Mouse (Mus musculus) lung, postnatal 0 days (tissue): ENCODE measurements around the gene Sytl3. TPM values are rescaled to one million over a fixed set of nuclear protein-coding genes. Genes with fewer than 3 reads are reported as not detected.
"Not testable (repeated sequence)": the region's sequence is repeated elsewhere in the genome, so short reads cannot be mapped to it uniquely, and the experiment has no call there.

Experiments used
- ATAC-seq: fragments of 200-750 bp; cut with Nextera tagmentation; 2 replicates; pipeline ENCODE4 v1.8.0; 2017; ENCODE audit warnings: moderate library complexity
- DNase-seq: peaks from one replicate; pipeline ENCODE4 v3.0.0-alpha.2; 2016; ENCODE audit warnings: low spot score
- H3K27ac ChIP-seq: fragments of 300-500 bp; sonication (generic); 2 replicates; pipeline ENCODE4 v1.5.1; 2014; ENCODE audit warnings: antibody characterized with exemption, mild to moderate bottlenecking, low read length, mixed read lengths
- H3K27me3 ChIP-seq: fragments of 300-500 bp; sonication (generic); replicated peaks from 2 replicates; pipeline ENCODE4 v1.6.1; 2014; ENCODE audit warnings: low read length, mixed read lengths; ENCODE audit not compliant: insufficient read depth
- H3K36me3 ChIP-seq: fragments of 300-500 bp; sonication (generic); 2 replicates; pipeline ENCODE4 v1.6.1; 2014; ENCODE audit warnings: low read length, mixed read lengths; ENCODE audit not compliant: insufficient read depth
- H3K4me1 ChIP-seq: fragments of 300-500 bp; sonication (generic); 2 replicates; pipeline ENCODE4 v1.6.1; 2014; ENCODE audit warnings: antibody characterized with exemption, low read depth, low read length, mixed read lengths; ENCODE audit not compliant: insufficient read depth
- H3K4me2 ChIP-seq: fragments of 300-500 bp; sonication (generic); replicated peaks from 2 replicates; pipeline ENCODE4 v1.6.1; 2014; ENCODE audit warnings: low read depth, mild to moderate bottlenecking, low read length, moderate library complexity, mixed read lengths
- H3K4me3 ChIP-seq: fragments of 300-500 bp; sonication (generic); 2 replicates; pipeline ENCODE4 v1.5.1; 2014; ENCODE audit warnings: low read depth, low read length
- H3K9ac ChIP-seq: fragments of 300-500 bp; sonication (generic); replicated peaks from 2 replicates; pipeline ENCODE4 v1.6.1; 2014; ENCODE audit warnings: low read depth, mild to moderate bottlenecking
- H3K9me3 ChIP-seq: fragments of 300-500 bp; sonication (generic); 2 replicates; pipeline ENCODE4 v1.6.1; 2016; ENCODE audit warnings: low read length, mixed read lengths
- CTCF ChIP-seq: IDR thresholded peaks from 2 replicates; pipeline ENCODE4 v1.5.1; 2016; ENCODE audit warnings: antibody characterized with exemption, mild to moderate bottlenecking
- WGBS: fragments of 180-500 bp; shearing (Covaris S2); extraction: QIAGEN DNeasy Blood & Tissue Kit; methylation state at CpG from one replicate; pipeline ENCODE4 v1.1.7; 2014; 5-methylcytosine and 5-hydroxymethylcytosine counted together
- polyA plus RNA-seq: library from polyadenylated mRNA; unstranded; fragments of >200 nt; fragmentation: Nextera tagmentation; extraction: Ambion mirVana; gene quantifications from 2 replicates; pipeline ENCODE4 v1.2.1, GENCODE M21; 2015

Sytl3 gene
- polyA plus RNA-seq, 1 experiment from 2014 or later, result 0.67 TPM

- not testable (repeated sequence) for H3K4me1 ChIP-seq, H3K9ac ChIP-seq, H3K27ac ChIP-seq, H3K4me2 ChIP-seq, H3K36me3 ChIP-seq, H3K27me3 ChIP-seq, ATAC-seq, H3K9me3 ChIP-seq, H3K4me3 ChIP-seq
- peak; percentile 3 for DNase-seq
- WGBS, result 40% methylated on average over 4 of the region's 4 CpGs
Observed at GRCm38 (mm10) chr17:6681721-6682120, 22.8 kb downstream of the Sytl3 start.

DNA sequence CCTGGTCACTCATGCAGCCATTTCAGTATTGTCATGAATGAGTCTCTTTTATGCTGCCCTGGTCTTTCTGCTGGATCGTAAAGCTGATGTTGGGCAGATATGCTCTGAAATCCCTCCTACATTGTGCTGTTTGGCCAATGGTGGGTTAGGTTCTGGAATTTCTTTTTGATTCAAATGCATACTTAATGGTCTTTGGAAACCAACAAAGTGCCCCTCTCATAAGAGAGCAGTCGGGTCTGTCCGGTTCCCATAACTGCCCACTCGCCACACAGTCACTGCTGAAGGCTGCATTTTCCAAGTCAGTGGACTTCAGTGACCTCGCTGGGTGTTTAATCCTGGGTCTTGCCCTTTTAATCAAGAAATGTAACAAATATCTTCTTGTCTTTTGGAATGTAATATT, 24.8 kb downstream of the Sytl3 start:
- H3K4me3 ChIP-seq, DNase-seq, H3K4me1 ChIP-seq, H3K36me3 ChIP-seq, ATAC-seq, H3K27me3 ChIP-seq, H3K9ac ChIP-seq, H3K27ac ChIP-seq, H3K4me2 ChIP-seq, H3K9me3 ChIP-seq: not testable (repeated sequence)
- no CpG with 5 or more reads among the region's 5 CpGs for WGBS

DNA sequence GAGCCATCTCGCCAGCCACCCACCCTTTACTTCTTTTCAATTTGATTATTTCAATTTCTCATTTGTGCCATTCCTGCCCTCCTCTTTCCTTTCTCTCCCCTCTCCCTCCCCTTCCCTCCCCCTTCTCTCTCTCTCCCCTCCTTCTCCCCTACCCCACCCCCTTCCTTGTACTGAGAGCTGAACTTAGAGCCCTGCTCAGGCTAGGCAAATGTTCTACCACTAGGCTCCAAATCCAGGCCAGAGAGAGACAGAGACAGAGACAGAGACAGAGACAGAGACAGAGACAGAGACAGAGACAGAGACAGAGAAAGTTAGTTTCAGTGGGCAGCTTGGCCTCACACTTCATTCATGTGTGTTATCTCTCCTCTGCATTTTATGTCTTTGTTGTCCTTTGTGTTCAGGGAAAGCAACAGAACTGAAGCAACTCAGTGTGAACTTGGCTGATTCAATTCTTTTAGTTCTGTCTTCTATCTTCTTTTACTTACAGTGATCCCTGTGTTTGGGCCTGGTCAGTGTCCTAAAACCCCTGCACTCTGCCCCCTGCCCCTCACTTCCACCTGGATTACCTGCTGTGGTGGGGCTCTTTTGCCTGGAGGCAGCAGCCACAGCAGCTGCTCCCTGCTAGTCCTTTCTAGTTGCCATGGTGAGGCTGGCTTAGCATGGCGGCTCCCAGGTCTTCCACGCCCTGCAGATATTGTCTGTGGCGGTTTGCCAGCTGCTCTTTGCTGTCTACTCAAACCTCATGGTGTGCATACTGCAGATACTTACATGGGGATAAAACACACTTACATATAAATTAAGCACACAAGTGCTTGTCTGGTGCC, 25.8 kb downstream of the Sytl3 start:
- H3K4me1 ChIP-seq, H3K9me3 ChIP-seq, H3K27me3 ChIP-seq, H3K4me2 ChIP-seq, DNase-seq, H3K9ac ChIP-seq, H3K4me3 ChIP-seq, H3K36me3 ChIP-seq, H3K27ac ChIP-seq: not testable (repeated sequence)
- WGBS, result no CpG with 5 or more reads among the region's 4 CpGs
- peak; percentile 94 for ATAC-seq

GRCm38 (mm10) chr17:6685288-6685818, 26.5 kb downstream of the Sytl3 start:
- not testable (repeated sequence) for H3K4me2 ChIP-seq, H3K4me1 ChIP-seq, H3K27ac ChIP-seq, H3K36me3 ChIP-seq, H3K27me3 ChIP-seq, DNase-seq, ATAC-seq, H3K9me3 ChIP-seq, H3K4me3 ChIP-seq, H3K9ac ChIP-seq
- 28% methylated on average over 2 of the region's 8 CpGs for WGBS

DNA sequence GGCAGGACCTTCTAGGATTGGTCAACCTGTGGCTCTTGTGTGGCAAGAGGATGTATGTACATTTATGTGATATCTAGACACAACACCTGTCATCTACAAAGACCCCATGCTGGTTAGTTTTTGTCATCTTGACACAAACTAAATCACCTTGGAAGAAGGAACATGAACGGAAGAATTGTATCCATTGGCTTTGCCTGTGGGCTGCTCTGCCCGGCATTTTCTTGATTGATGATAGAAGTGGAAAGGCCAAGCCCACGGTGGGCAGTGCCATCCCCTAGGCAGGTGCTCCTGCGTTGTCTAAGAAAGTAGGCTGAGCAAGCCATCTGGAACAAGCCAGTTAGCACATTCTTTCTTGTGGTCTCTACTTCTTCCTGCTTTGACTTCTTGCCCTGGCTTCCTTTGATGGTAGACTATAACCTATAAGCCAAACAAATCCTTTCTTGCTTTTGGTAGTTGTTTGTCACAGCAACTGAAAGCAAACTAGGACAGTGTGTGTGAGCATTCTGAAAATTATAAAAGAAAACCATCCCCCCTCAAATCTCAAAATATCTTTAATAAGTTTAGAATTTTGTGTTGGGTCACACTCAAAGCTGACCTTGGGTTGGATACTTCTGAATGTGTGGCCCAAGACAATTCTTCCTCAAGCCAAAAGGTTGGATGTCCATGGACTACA, 27.5 kb downstream of the Sytl3 start:
- H3K9ac ChIP-seq, H3K4me3 ChIP-seq, DNase-seq, H3K27ac ChIP-seq, H3K4me2 ChIP-seq, H3K4me1 ChIP-seq, H3K9me3 ChIP-seq, H3K36me3 ChIP-seq, ATAC-seq, H3K27me3 ChIP-seq: not testable (repeated sequence)
- WGBS, result 89% methylated on average over 2 of the region's 4 CpGs

GRCm38 (mm10) chr17:6689344-6689743, 30.5 kb downstream of the Sytl3 start:
- H3K36me3 ChIP-seq, H3K4me3 ChIP-seq, DNase-seq, H3K9me3 ChIP-seq, ATAC-seq, H3K4me1 ChIP-seq, H3K27ac ChIP-seq, H3K27me3 ChIP-seq, H3K9ac ChIP-seq, H3K4me2 ChIP-seq: not testable (repeated sequence)
- 96% methylated on average over 2 of the region's 4 CpGs for WGBS

DNA sequence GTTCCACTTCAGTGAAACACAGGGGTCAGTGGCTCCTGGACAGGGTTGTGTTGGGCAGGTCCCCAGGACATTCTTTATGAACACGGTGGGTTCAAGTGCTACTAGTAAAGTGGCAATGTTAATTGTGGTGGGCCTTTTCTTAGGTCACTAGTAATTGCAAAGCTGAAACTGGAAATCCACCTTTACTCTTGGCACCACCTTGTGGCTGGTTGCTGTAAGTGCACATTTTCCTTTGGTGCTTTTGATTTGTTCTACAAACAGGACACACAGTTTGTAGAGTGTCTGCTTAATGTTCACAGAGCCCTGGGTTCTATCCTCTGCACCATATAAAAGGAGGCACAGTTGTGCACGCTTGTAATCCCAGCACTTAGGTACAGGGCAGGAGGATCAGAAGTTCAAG, 32.7 kb downstream of the Sytl3 start:
- H3K4me3 ChIP-seq, H3K27ac ChIP-seq, H3K9me3 ChIP-seq, H3K4me2 ChIP-seq, H3K27me3 ChIP-seq, H3K4me1 ChIP-seq, ATAC-seq, H3K36me3 ChIP-seq, H3K9ac ChIP-seq: not testable (repeated sequence)
- WGBS, result 4% methylated on average over 2 of the region's 2 CpGs
- peak; percentile 82 for TF ChIP-seq CTCF
- peak; percentile 28 for DNase-seq

- not testable (repeated sequence) for H3K27ac ChIP-seq, DNase-seq, H3K9me3 ChIP-seq, H3K27me3 ChIP-seq, ATAC-seq, H3K4me1 ChIP-seq, H3K4me2 ChIP-seq, H3K36me3 ChIP-seq, H3K9ac ChIP-seq, H3K4me3 ChIP-seq
- WGBS, result 54% methylated on average over 9 of the region's 9 CpGs
Observed at GRCm38 (mm10) chr17:6695712-6696111, 36.8 kb downstream of the Sytl3 start.

GRCm38 (mm10) chr17:6696521-6696920, 37.6 kb downstream of the Sytl3 start:
- ATAC-seq, H3K36me3 ChIP-seq, H3K9ac ChIP-seq, H3K4me2 ChIP-seq, H3K4me3 ChIP-seq, H3K4me1 ChIP-seq, H3K27ac ChIP-seq, H3K9me3 ChIP-seq, DNase-seq, H3K27me3 ChIP-seq: not testable (repeated sequence)
- WGBS, result 55% methylated on average over 8 of the region's 8 CpGs
